Mouse (Mus musculus): ENCODE data around the gene Dclre1a. TPM values are rescaled to one million over a fixed set of nuclear protein-coding genes. Genes with fewer than 3 reads are reported as not detected.
"Not testable (repeated sequence)": the region's sequence is repeated elsewhere in the genome, so short reads cannot be mapped to it uniquely, and the experiment has no call there.

Gene Dclre1a
- polyA plus RNA-seq, 1 experiment: 3.1 TPM

GRCm38 (mm10) chr19:56531251-56531650 lies 16.8 kb downstream of the Dclre1a start:
- DNase-seq: no peak
- no peaks in the 10 kb centered on the region for H3K36me3 ChIP-seq (ENCODE audit: control insufficient read depth, insufficient read depth, low read length)
- no peak for TF ChIP-seq CTCF (IDR thresholded peaks at IDR 0.05; ENCODE audit: borderline replicate concordance, control insufficient read depth, extremely low read depth, insufficient read depth, low read length, poor library complexity)
- no peak for TF ChIP-seq POLR2A (IDR thresholded peaks at IDR 0.05; ENCODE audit: control insufficient read depth, extremely low read depth, insufficient read depth, low read length, poor library complexity)
- 93% methylated on average over 12 of the region's 12 CpGs for WGBS
- 0 out of 2 replicates have a peak, but pooled peaks cover 3% of the 10 kb centered on the region for H3K27me3 ChIP-seq (ENCODE audit: control insufficient read depth, insufficient read depth, low read length)
- H3K27ac ChIP-seq (ENCODE audit: control insufficient read depth, insufficient read depth, low read length): no peak overlapping the region
- no peak overlapping the region for H3K4me3 ChIP-seq (ENCODE audit: control insufficient read depth, insufficient read depth, low read length)
- peaks cover 2% of the 10 kb centered on the region; the same call in 1 of the 2 replicates for H3K4me1 ChIP-seq (replicated peaks; ENCODE audit: control insufficient read depth, insufficient read depth, low read length)

DNA sequence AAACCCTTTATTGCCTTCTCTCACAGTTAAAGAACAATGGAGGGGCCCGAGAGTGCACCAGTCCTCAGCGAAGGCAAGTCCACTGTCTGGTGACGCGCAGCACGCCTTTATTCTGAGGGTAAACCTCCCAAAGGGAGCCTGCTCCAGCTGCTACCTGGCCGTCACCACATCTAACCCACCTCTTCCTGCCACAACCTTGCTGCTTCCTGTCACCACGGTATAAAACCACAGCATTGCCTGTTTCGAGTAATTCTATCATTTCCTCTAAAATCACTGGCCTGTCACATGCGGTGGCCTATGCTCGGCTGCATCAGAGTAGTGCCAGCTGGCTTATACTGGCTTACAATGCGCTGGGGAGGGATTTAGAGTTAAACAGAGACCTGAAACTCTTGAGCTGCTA lies 17.5 kb downstream of the Dclre1a start:
- DNase-seq; H3K36me3 ChIP-seq (ENCODE audit: control insufficient read depth, insufficient read depth, low read length); H3K4me3 ChIP-seq (ENCODE audit: control insufficient read depth, insufficient read depth, low read length); H3K4me1 ChIP-seq (replicated peaks; ENCODE audit: control insufficient read depth, insufficient read depth, low read length); H3K27me3 ChIP-seq (ENCODE audit: control insufficient read depth, insufficient read depth, low read length); H3K27ac ChIP-seq (ENCODE audit: control insufficient read depth, insufficient read depth, low read length): not testable (repeated sequence)
- no CpG with 5 or more reads among the region's 11 CpGs for WGBS

DNA sequence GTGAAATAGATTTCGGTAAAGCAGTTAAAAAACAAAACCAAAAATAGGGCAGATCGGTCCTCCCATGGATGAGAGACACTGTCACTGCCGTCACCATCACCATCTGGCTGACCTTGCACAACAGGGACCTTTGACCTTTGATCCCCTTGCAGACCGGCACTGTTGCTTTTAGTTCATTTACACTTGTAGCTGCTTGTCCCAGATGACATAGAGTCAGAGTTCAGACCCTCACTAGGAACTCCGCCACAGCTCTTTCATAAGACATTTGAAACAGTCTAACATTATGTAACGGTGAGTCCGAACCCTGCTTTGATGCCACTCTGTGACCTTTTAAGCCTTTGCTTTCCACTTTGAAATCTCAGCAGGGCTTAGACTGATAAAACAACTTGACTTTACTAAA lies 28.6 kb downstream of the Dclre1a start:
- not testable (repeated sequence) for H3K27me3 ChIP-seq (ENCODE audit: control insufficient read depth, insufficient read depth, low read length); DNase-seq
- no CpG with 5 or more reads among the region's 7 CpGs for WGBS

GRCm38 (mm10) chr19:56513527-56513926 lies 34.5 kb downstream of the Dclre1a start:
- not testable (repeated sequence) for H3K4me3 ChIP-seq (ENCODE audit: control insufficient read depth, insufficient read depth, low read length); H3K36me3 ChIP-seq (ENCODE audit: control insufficient read depth, insufficient read depth, low read length); H3K4me1 ChIP-seq (replicated peaks; ENCODE audit: control insufficient read depth, insufficient read depth, low read length); H3K27me3 ChIP-seq (ENCODE audit: control insufficient read depth, insufficient read depth, low read length); H3K27ac ChIP-seq (ENCODE audit: control insufficient read depth, insufficient read depth, low read length); DNase-seq
- WGBS: no CpG with 5 or more reads among the region's 2 CpGs

More for the DNA sequence above, 28.6 kb downstream of the Dclre1a start:
- not testable (repeated sequence) for H3K27ac ChIP-seq (ENCODE audit: control insufficient read depth, insufficient read depth, low read length); H3K4me1 ChIP-seq (replicated peaks; ENCODE audit: control insufficient read depth, insufficient read depth, low read length); H3K4me3 ChIP-seq (ENCODE audit: control insufficient read depth, insufficient read depth, low read length); H3K36me3 ChIP-seq (ENCODE audit: control insufficient read depth, insufficient read depth, low read length)

DNA sequence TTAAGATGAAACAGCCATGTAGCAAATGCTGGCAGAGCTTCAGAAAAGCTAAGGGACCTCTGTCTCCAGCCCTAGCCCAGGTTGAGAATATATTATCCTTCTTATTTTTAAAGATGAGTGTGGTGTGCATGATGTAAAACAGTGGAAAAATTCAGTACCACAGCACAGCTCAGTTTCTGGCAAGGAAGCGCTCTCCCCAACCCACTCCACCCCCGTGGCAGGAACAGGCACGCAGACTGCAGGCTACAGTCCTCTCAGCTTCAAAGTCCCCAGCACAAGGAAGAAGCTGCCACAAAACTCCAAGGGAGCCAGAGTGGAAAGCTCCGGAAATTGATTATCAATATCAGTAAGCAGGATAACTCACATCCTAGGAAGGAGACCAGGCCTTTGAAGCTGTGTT lies 36.8 kb downstream of the Dclre1a start:
- H3K4me3 ChIP-seq (ENCODE audit: control insufficient read depth, insufficient read depth, low read length); DNase-seq; H3K36me3 ChIP-seq (ENCODE audit: control insufficient read depth, insufficient read depth, low read length); H3K27me3 ChIP-seq (ENCODE audit: control insufficient read depth, insufficient read depth, low read length); H3K27ac ChIP-seq (ENCODE audit: control insufficient read depth, insufficient read depth, low read length); H3K4me1 ChIP-seq (replicated peaks; ENCODE audit: control insufficient read depth, insufficient read depth, low read length): not testable (repeated sequence)
- WGBS: no CpG with 5 or more reads among the region's 4 CpGs

- DNase-seq; H3K36me3 ChIP-seq (ENCODE audit: control insufficient read depth, insufficient read depth, low read length); H3K4me3 ChIP-seq (ENCODE audit: control insufficient read depth, insufficient read depth, low read length); H3K27ac ChIP-seq (ENCODE audit: control insufficient read depth, insufficient read depth, low read length); H3K4me1 ChIP-seq (replicated peaks; ENCODE audit: control insufficient read depth, insufficient read depth, low read length); H3K27me3 ChIP-seq (ENCODE audit: control insufficient read depth, insufficient read depth, low read length): not testable (repeated sequence)
- WGBS: no CpG with 5 or more reads among the region's 5 CpGs
Observed at GRCm38 (mm10) chr19:56503525-56503924, 44.5 kb downstream of the Dclre1a start.

DNA sequence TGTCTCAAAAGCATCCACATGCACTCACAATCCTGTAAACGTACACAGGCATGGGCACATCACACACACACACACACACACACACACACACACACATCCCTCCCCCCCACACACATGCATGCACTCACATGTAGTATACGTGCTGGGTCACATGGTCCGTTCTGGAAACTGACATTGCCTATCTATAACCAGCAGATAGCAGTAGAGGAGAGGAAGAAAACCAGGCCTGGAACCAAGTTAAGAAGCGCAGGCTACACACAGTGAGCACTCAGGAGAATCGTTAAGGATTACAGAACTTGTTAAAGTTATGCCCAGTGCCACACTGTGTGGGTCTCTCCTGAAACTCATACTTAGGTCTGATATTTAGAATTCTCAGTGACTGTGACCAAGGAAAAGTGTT lies 45.0 kb downstream of the Dclre1a start:
- H3K4me3 ChIP-seq (ENCODE audit: control insufficient read depth, insufficient read depth, low read length); H3K36me3 ChIP-seq (ENCODE audit: control insufficient read depth, insufficient read depth, low read length); H3K27ac ChIP-seq (ENCODE audit: control insufficient read depth, insufficient read depth, low read length); DNase-seq; H3K27me3 ChIP-seq (ENCODE audit: control insufficient read depth, insufficient read depth, low read length); H3K4me1 ChIP-seq (replicated peaks; ENCODE audit: control insufficient read depth, insufficient read depth, low read length): not testable (repeated sequence)
- WGBS: no CpG with 5 or more reads among the region's 5 CpGs

DNA sequence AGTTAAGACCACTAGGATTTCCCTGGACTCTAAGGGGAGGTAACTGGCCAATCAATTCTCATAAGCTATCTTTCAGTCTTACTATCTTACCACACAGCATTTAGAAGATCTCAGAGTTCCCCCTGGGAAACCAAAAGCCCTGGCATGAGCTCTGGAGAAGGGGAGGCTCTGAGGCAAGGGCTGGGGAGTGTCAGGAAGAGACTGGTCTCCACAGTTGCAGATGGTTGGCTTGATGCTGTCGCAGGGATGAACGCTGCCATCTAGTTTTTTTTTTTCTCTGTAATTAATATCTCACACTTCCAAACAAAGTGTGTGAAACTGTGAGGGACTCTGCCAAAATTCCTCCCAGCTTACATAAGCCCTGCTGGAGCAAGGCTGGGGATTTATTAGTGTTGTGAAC lies 53.9 kb downstream of the Dclre1a start:
- DNase-seq; H3K4me1 ChIP-seq (replicated peaks; ENCODE audit: control insufficient read depth, insufficient read depth, low read length): not testable (repeated sequence)
- WGBS: no CpG with 5 or more reads among the region's 2 CpGs

More for the DNA sequence above, 53.9 kb downstream of the Dclre1a start:
- not testable (repeated sequence) for H3K27ac ChIP-seq (ENCODE audit: control insufficient read depth, insufficient read depth, low read length); H3K36me3 ChIP-seq (ENCODE audit: control insufficient read depth, insufficient read depth, low read length); H3K4me3 ChIP-seq (ENCODE audit: control insufficient read depth, insufficient read depth, low read length); H3K27me3 ChIP-seq (ENCODE audit: control insufficient read depth, insufficient read depth, low read length)
